Mouse (Mus musculus) G1E (cell line): ENCODE measurements around the gene Dnajb1.

Experiments used
- GATA2 ChIP-seq: IDR thresholded peaks from 2 replicates; pipeline ENCODE4 v1.6.1; 2012; ENCODE audit warnings: low read depth, low read length, inconsistent platforms, borderline replicate concordance
- TAL1 ChIP-seq: conservative IDR thresholded peaks from 2 replicates; pipeline ENCODE4 v1.6.1; 2012; ENCODE audit warnings: low read depth, low read length, inconsistent platforms, mixed read lengths

DNA sequence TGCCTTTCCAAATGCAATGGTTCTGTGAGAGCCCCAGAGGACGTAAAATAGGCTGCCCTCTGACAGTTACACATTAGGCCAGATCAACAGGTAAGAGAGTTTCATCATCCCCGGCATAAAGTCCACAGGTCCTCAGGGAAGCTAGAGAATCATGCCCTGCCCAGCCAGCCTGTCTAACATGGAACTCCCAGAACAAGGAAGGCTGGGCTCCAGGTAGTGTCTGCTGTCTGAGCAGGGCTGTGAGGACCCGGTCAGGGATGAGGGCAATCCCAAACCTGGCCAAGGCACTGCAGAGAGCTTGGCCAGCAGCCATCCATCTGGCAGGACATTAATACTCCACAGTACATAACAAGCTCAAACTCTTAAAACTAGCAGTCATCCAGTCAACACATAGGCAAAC is 22.7 kb upstream of the Dnajb1 start:
- TF ChIP-seq TAL1 (no peak), GATA2 (no peak)
